Mouse (Mus musculus) heart, adult 2 months (tissue): Measurements from ENCODE around the gene Cd101.

Source experiments
- CTCF ChIP-seq: fragments of 200-600 bp; IDR thresholded peaks from 2 replicates; pipeline ENCODE4 v1.8.1; 2022; ENCODE audit warnings: antibody characterized with exemption, mild to moderate bottlenecking, moderate library complexity
- EP300 ChIP-seq: fragments of 200-500 bp; IDR thresholded peaks from 2 replicates; pipeline ENCODE4 v1.6.1; 2011; ENCODE audit warnings: low read depth, low read length, control low read depth; ENCODE audit not compliant: insufficient read depth

DNA sequence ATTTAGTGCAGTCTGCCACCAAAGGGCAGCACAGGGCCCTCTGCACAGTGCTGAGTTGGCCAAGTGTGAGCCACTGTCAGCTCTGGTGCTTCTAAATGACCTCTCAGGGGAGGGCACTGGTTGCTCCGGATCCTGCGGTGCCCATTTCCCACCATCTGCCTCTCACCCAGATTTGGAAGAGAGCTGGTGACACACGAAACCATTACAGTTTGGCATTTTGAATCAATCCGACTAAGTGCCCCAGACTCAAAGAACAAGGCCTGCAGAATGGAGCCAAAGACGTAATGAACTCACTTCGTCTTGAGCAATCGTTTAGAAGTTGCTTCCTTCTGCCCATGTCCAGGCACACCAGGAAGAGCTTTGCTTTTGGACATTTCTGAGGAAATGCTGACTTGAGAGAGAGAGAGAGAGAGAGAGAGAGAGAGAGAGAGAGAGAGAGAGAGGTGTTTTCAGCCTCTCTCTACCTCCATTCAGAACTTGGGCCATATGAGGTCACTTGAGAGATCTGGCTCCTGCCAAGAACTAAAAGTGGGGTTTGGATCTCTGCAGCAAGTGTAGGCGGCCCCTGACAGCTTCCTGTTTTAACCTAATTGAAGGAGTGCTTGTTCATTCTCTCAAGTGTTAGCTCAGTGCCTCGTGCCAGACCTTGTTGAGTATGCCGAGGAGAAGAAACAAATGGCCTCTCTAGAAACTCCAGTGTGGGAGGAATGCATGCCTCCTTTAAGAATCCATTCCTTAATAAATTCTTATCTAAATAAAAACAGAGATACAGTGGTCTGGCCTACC lies 31.4 kb downstream of the Cd101 start:
- TF ChIP-seq EP300 (peak; percentile 37; the same call in 1 of the 2 replicates), CTCF (no peak)
